Mouse (Mus musculus): ENCODE results near the gene Tnni1. TPM values are rescaled to one million over a fixed set of nuclear protein-coding genes. Genes with fewer than 3 reads are reported as not detected.

The Tnni1 gene
- polyA plus RNA-seq, 1 experiment: not detected

- peaks cover 16% of the 10 kb centered on the region for H3K4me1 ChIP-seq (ENCODE audit: control insufficient read depth, insufficient read depth, low read length)
- no peak for TF ChIP-seq CTCF (IDR thresholded peaks at IDR 0.05; ENCODE audit: insufficient read depth, low read depth, low read length)
- TF ChIP-seq POLR2A (IDR thresholded peaks at IDR 0.05; ENCODE audit: insufficient read depth, low read depth, low read length): no peak
- no peak overlapping the region for H3K27ac ChIP-seq (ENCODE audit: insufficient read depth, low read depth, low read length)
- 91% methylated on average over 6 of the region's 6 CpGs for WGBS
- H3K4me3 ChIP-seq (ENCODE audit: insufficient read depth, low read depth, low read length): no peak overlapping the region
These were observed 75.5 kb downstream of the Tnni1 start for GRCm38 (mm10) chr1:135854591-135855343.

- Histone ChIP-seq H3K27ac (ENCODE audit: insufficient read depth, low read depth, low read length) (no peak overlapping the region), H3K4me1 (ENCODE audit: control insufficient read depth, insufficient read depth, low read length) (peaks cover 16% of the 10 kb centered on the region), H3K4me3 (ENCODE audit: insufficient read depth, low read depth, low read length) (no peak overlapping the region)
- no peak for TF ChIP-seq POLR2A (IDR thresholded peaks at IDR 0.05; ENCODE audit: insufficient read depth, low read depth, low read length)
- TF ChIP-seq CTCF (IDR thresholded peaks at IDR 0.05; ENCODE audit: insufficient read depth, low read depth, low read length): no peak
- WGBS: 98% methylated on average over 1 of the region's 1 CpGs
These were observed 76.1 kb downstream of the Tnni1 start for GRCm38 (mm10) chr1:135855344-135855687.

- no peak overlapping the region for H3K27ac ChIP-seq (ENCODE audit: insufficient read depth, low read depth, low read length)
- H3K4me1 ChIP-seq (ENCODE audit: control insufficient read depth, insufficient read depth, low read length): peaks cover 16% of the 10 kb centered on the region
- TF ChIP-seq POLR2A (IDR thresholded peaks at IDR 0.05; ENCODE audit: insufficient read depth, low read depth, low read length) (no peak), CTCF (IDR thresholded peaks at IDR 0.05; ENCODE audit: insufficient read depth, low read depth, low read length) (no peak)
- H3K4me3 ChIP-seq (ENCODE audit: insufficient read depth, low read depth, low read length): no peak overlapping the region
- WGBS: 84% methylated on average over 4 of the region's 4 CpGs
These were observed 76.8 kb downstream of the Tnni1 start for GRCm38 (mm10) chr1:135856070-135856469.

GRCm38 (mm10) chr1:135857137-135857775, 78.0 kb downstream of the Tnni1 start:
- no peak overlapping the region for H3K4me3 ChIP-seq (ENCODE audit: insufficient read depth, low read depth, low read length)
- H3K27ac ChIP-seq (ENCODE audit: insufficient read depth, low read depth, low read length): no peak overlapping the region
- H3K4me1 ChIP-seq (ENCODE audit: control insufficient read depth, insufficient read depth, low read length): peaks cover 12% of the 10 kb centered on the region
- TF ChIP-seq CTCF (IDR thresholded peaks at IDR 0.05; ENCODE audit: insufficient read depth, low read depth, low read length) (no peak), POLR2A (IDR thresholded peaks at IDR 0.05; ENCODE audit: insufficient read depth, low read depth, low read length) (no peak)
- WGBS: 75% methylated on average over 11 of the region's 11 CpGs

- WGBS: 92% methylated on average over 7 of the region's 7 CpGs
- peaks cover 10% of the 10 kb centered on the region for H3K4me1 ChIP-seq (ENCODE audit: control insufficient read depth, insufficient read depth, low read length)
- H3K4me3 ChIP-seq (ENCODE audit: insufficient read depth, low read depth, low read length): no peak overlapping the region
- no peak overlapping the region for H3K27ac ChIP-seq (ENCODE audit: insufficient read depth, low read depth, low read length)
- TF ChIP-seq POLR2A (IDR thresholded peaks at IDR 0.05; ENCODE audit: insufficient read depth, low read depth, low read length) (no peak), CTCF (IDR thresholded peaks at IDR 0.05; ENCODE audit: insufficient read depth, low read depth, low read length) (no peak)
These were observed 79.3 kb downstream of the Tnni1 start for GRCm38 (mm10) chr1:135858533-135858932.

Other genes with a start within 250 kb of the Tnni1 start
- 79.3 TPM in 1 of 2 replicates, not detected in the other for gene Nav1, start 172.1 kb upstream of the Tnni1 start, polyA plus RNA-seq (2012; ENCODE audit: insufficient read depth, insufficient read length, low replicate concordance, missing spikeins)
- 169 and 254 TPM in 2 replicates for gene Csrp1, start 59.4 kb upstream of the Tnni1 start, polyA plus RNA-seq (2012; ENCODE audit: insufficient read depth, insufficient read length, low replicate concordance, missing spikeins)
- not detected in 2 replicates for gene Phlda3, start 13.3 kb upstream of the Tnni1 start, polyA plus RNA-seq (2012; ENCODE audit: insufficient read depth, insufficient read length, low replicate concordance, missing spikeins)
- not detected in 2 replicates for gene Lad1, start 39.2 kb downstream of the Tnni1 start, polyA plus RNA-seq (2012; ENCODE audit: insufficient read depth, insufficient read length, low replicate concordance, missing spikeins)
- not detected in 2 replicates for gene Tnnt2, start 56.9 kb downstream of the Tnni1 start, polyA plus RNA-seq (2012; ENCODE audit: insufficient read depth, insufficient read length, low replicate concordance, missing spikeins)
- not detected in 2 replicates for gene Pkp1, start 139.8 kb downstream of the Tnni1 start, polyA plus RNA-seq (2012; ENCODE audit: insufficient read depth, insufficient read length, low replicate concordance, missing spikeins)
- not detected in 2 replicates for gene Igfn1, start 226.9 kb downstream of the Tnni1 start, polyA plus RNA-seq (2012; ENCODE audit: insufficient read depth, insufficient read length, low replicate concordance, missing spikeins)
- not detected in 2 replicates for gene Tmem9, start 228.7 kb downstream of the Tnni1 start, polyA plus RNA-seq (2012; ENCODE audit: insufficient read depth, insufficient read length, low replicate concordance, missing spikeins)

Measured in olfactory bulb, adult 2 months (tissue).